Mouse (Mus musculus) midbrain, postnatal 0 days (tissue): ENCODE measurements at regions not wholly inside any gene's neighbourhood (a gene's known extent, or its start where the extent isn't known, plus 50 kb on each side); places are given as distances from the start of the nearest gene placed in this dataset.
A peak's percentile ranks its signal among the peaks of the same experiment; 100 is the strongest.

Experiments
- ATAC-seq: fragments of 200-750 bp; cut with Nextera tagmentation; 2 replicates; pipeline ENCODE4 v1.8.0; 2017; ENCODE audit warnings: moderate number of reproducible peaks, mild to moderate bottlenecking, moderate TSS enrichment, moderate library complexity; ENCODE audit not compliant: low FRiP score
- DNase-seq: peaks from one replicate; pipeline ENCODE4 v3.0.0-alpha.2; 2015; ENCODE audit warnings: low spot score
- H3K27ac ChIP-seq: fragments of 300-500 bp; sonication (generic); 2 replicates; pipeline ENCODE4 v1.5.1; 2014; ENCODE audit warnings: low read depth, mild to moderate bottlenecking, low read length, mixed read lengths
- H3K27me3 ChIP-seq: fragments of 300-500 bp; sonication (generic); 2 replicates; pipeline ENCODE4 v1.6.1; 2014; ENCODE audit warnings: low read length, control low read depth, mixed read lengths; ENCODE audit not compliant: insufficient read depth
- H3K36me3 ChIP-seq: fragments of 300-500 bp; sonication (generic); 2 replicates; pipeline ENCODE4 v1.6.1; 2014; ENCODE audit warnings: low read length, control low read depth, mixed read lengths; ENCODE audit not compliant: insufficient read depth
- H3K4me1 ChIP-seq: fragments of 300-500 bp; sonication (generic); 2 replicates; pipeline ENCODE4 v1.6.1; 2014; ENCODE audit warnings: mild to moderate bottlenecking, control low read depth, antibody characterized with exemption, low read length, mixed read lengths; ENCODE audit not compliant: insufficient read depth
- H3K4me2 ChIP-seq: fragments of 300-500 bp; sonication (generic); 2 replicates; pipeline ENCODE4 v1.6.1; 2014; ENCODE audit warnings: low read depth, mild to moderate bottlenecking, low read length, mixed read lengths; ENCODE audit not compliant: poor library complexity, severe bottlenecking
- H3K4me3 ChIP-seq: fragments of 300-500 bp; sonication (generic); 2 replicates; pipeline ENCODE4 v1.5.1; 2014; ENCODE audit warnings: low read depth, mild to moderate bottlenecking, low read length, moderate library complexity
- H3K9ac ChIP-seq: fragments of 300-500 bp; sonication (generic); replicated peaks from 2 replicates; pipeline ENCODE4 v1.6.1; 2014; ENCODE audit warnings: mild to moderate bottlenecking, low read length, moderate library complexity, mixed read lengths; ENCODE audit not compliant: poor library complexity, severe bottlenecking
- H3K9me3 ChIP-seq: fragments of 300-500 bp; sonication (generic); 2 replicates; pipeline ENCODE4 v1.6.1; 2016; ENCODE audit warnings: low read length, control low read depth
- CTCF ChIP-seq: IDR thresholded peaks from 2 replicates; pipeline ENCODE4 v1.5.1; 2016; ENCODE audit warnings: antibody characterized with exemption, mild to moderate bottlenecking
- WGBS: fragments of 180-500 bp; shearing (Covaris S2); extraction: QIAGEN DNeasy Blood & Tissue Kit; methylation state at CpG from one replicate; pipeline ENCODE4 v1.1.7; 2014; 5-methylcytosine and 5-hydroxymethylcytosine counted together

DNA sequence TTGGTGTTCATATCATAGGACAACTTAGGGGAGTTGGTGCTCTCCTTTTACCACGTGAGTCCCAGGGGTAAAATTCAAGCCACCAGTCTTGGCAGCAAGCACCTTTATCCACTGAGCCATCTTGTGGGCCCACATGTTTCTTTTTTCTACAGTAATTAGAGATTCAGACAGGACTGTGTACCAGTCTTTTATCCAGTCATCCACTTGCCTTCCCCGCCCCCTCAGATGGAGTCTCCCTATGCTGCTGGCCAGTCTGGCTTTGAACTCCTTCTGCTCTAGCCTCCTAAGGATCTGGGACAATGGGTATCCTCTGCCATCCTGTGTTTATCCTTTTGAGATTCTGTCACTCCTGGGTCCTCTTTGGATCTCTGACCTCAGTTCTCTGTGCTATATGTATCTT is 51.1 kb upstream of the Nek6 start:
- whole genome bisulfite sequencing = 73% methylated on average over 2 of the region's 2 CpGs
- peak; percentile 13 for DNase-seq
- ATAC-seq = no peak

GRCm38 (mm10) chr2:38460825-38461540 is 50.5 kb upstream of the Nek6 start:
- Histone ChIP-seq H3K4me2 (no peak overlapping the region), H3K27me3 (no peaks in the 10 kb centered on the region), H3K4me1 (no peaks in the 10 kb centered on the region), H3K27ac (no peak overlapping the region), H3K9ac (no peak overlapping the region), H3K4me3 (no peak overlapping the region), H3K9me3 (no peaks in the 10 kb centered on the region), H3K36me3 (no peaks in the 10 kb centered on the region)
- 60% methylated on average over 6 of the region's 6 CpGs for WGBS
- ATAC-seq (no peak), DNase-seq (peak; percentile 80)
- TF ChIP-seq CTCF = no peak

More for the DNA sequence above, 51.1 kb upstream of the Nek6 start:
- Histone ChIP-seq H3K4me1 (no peaks in the 10 kb centered on the region), H3K4me2 (no peak overlapping the region), H3K9me3 (no peaks in the 10 kb centered on the region), H3K27ac (no peak overlapping the region), H3K9ac (no peak overlapping the region), H3K36me3 (no peaks in the 10 kb centered on the region), H3K4me3 (no peak overlapping the region), H3K27me3 (no peaks in the 10 kb centered on the region)
- TF ChIP-seq CTCF = no peak
